Mouse (Mus musculus): Measurements from ENCODE around the gene Ttc7.

- TF ChIP-seq MAFK (IDR thresholded peaks at IDR 0.05; ENCODE audit: insufficient read depth, low read depth, low read length) (no peak), ZC3H11A (IDR thresholded peaks at IDR 0.05; ENCODE audit: borderline replicate concordance, low read depth, low read length) (no peak), HCFC1 (IDR thresholded peaks at IDR 0.05; ENCODE audit: borderline replicate concordance, insufficient read depth, low read length) (no peak), ZNF384 (IDR thresholded peaks at IDR 0.05; ENCODE audit: low read depth, low read length) (no peak)
Observed at GRCm38 (mm10) chr17:87310497-87310896, 27.8 kb downstream of the Ttc7 start.
